Mouse (Mus musculus) midbrain, embryonic 14.5 days (tissue): ENCODE data around the gene Cfap61. TPM values are rescaled to one million over a fixed set of nuclear protein-coding genes. Genes with fewer than 3 reads are reported as not detected.

Source experiments
- ATAC-seq: fragments of 200-750 bp; cut with Nextera tagmentation; 2 replicates; pipeline ENCODE4 v1.8.0; 2017; ENCODE audit warnings: moderate number of reproducible peaks, moderate library complexity; ENCODE audit not compliant: low FRiP score, low TSS enrichment
- DNase-seq: peaks from one replicate; pipeline ENCODE4 v3.0.0-alpha.2; 2015
- H3K27ac ChIP-seq: fragments of 300-500 bp; sonication (generic); replicated peaks from 2 replicates; pipeline ENCODE4 v1.5.1; 2014; ENCODE audit warnings: mild to moderate bottlenecking, low read depth, low read length, moderate library complexity
- H3K27me3 ChIP-seq: fragments of 300-500 bp; sonication (generic); 2 replicates; pipeline ENCODE4 v1.6.1; 2014; ENCODE audit warnings: low read length, control low read depth, mixed read lengths; ENCODE audit not compliant: control insufficient read depth, insufficient read depth
- H3K36me3 ChIP-seq: fragments of 300-500 bp; sonication (generic); 2 replicates; pipeline ENCODE4 v1.6.1; 2014; ENCODE audit warnings: low read length, control low read depth; ENCODE audit not compliant: control insufficient read depth, insufficient read depth
- H3K4me1 ChIP-seq: fragments of 300-500 bp; sonication (generic); 2 replicates; pipeline ENCODE4 v1.6.1; 2014; ENCODE audit warnings: mild to moderate bottlenecking, antibody characterized with exemption, low read length, control low read depth; ENCODE audit not compliant: control insufficient read depth, insufficient read depth
- H3K4me2 ChIP-seq: fragments of 300-500 bp; sonication (generic); 2 replicates; pipeline ENCODE4 v1.6.1; 2014; ENCODE audit warnings: mild to moderate bottlenecking, low read length, moderate library complexity
- H3K4me3 ChIP-seq: fragments of 300-500 bp; sonication (generic); replicated peaks from 2 replicates; pipeline ENCODE4 v1.5.1; 2014; ENCODE audit warnings: low read depth, low read length
- H3K9ac ChIP-seq: fragments of 300-500 bp; sonication (generic); replicated peaks from 2 replicates; pipeline ENCODE4 v1.6.1; 2014; ENCODE audit warnings: mild to moderate bottlenecking, low read length, moderate library complexity
- H3K9me3 ChIP-seq: fragments of 300-500 bp; sonication (generic); 2 replicates; pipeline ENCODE4 v1.6.1; 2016; ENCODE audit warnings: low read length, control low read depth, mixed read lengths; ENCODE audit not compliant: control insufficient read depth
- WGBS: fragments of 180-500 bp; shearing (Covaris S2); extraction: QIAGEN DNeasy Blood & Tissue Kit; methylation state at CpG from one replicate; pipeline ENCODE4 v1.1.7; 2014; 5-methylcytosine and 5-hydroxymethylcytosine counted together
- polyA plus RNA-seq: library from polyadenylated mRNA; unstranded; fragments of >200 nt; fragmentation: Nextera tagmentation; extraction: Ambion mirVana; gene quantifications from 2 replicates; pipeline ENCODE4 v1.2.1, GENCODE M21; 2014

Cfap61 gene
- polyA plus RNA-seq, 1 experiment from 2014 or later: 1.7 TPM

GRCm38 (mm10) chr2:145958097-145958496, 23.5 kb downstream of the Cfap61 start:
- no peak for ATAC-seq
- WGBS: 83% methylated on average over 6 of the region's 6 CpGs
- no peaks in the 10 kb centered on the region for H3K27me3 ChIP-seq

DNA sequence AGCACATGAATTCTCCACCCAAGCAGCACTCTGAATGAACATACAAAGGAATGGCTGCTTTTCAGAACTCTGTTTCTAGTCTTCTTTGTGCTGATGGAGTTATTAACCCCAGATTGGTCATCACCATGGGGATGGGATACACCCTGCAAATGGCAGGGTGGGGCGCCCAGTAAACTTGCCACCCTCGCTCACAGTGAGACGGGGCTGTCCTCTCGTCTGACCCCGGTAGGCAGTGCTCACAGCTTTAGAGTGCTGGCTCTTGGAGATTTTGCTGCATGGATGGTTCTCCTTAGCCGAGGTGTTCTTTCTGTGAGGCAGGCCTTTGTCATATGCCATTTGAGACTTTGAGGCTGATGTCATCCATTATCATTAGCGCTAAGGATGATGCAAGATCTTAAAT, 24.0 kb downstream of the Cfap61 start:
- WGBS: 58% methylated on average over 7 of the region's 7 CpGs
- ATAC-seq (no peak), DNase-seq (no peak)
- Histone ChIP-seq H3K27me3 (no peaks in the 10 kb centered on the region), H3K4me3 (no peak overlapping the region), H3K27ac (no peak overlapping the region), H3K4me2 (no peak overlapping the region), H3K36me3 (no peaks in the 10 kb centered on the region), H3K4me1 (no peaks in the 10 kb centered on the region), H3K9ac (no peak overlapping the region), H3K9me3 (0 out of 2 replicates have a peak, but pooled peaks cover 3% of the 10 kb centered on the region)

More at GRCm38 (mm10) chr2:145958097-145958496, 23.5 kb downstream of the Cfap61 start:
- DNase-seq: no peak
- Histone ChIP-seq H3K9me3 (0 out of 2 replicates have a peak, but pooled peaks cover 3% of the 10 kb centered on the region), H3K36me3 (no peaks in the 10 kb centered on the region), H3K4me1 (no peaks in the 10 kb centered on the region), H3K9ac (no peak overlapping the region), H3K4me3 (no peak overlapping the region), H3K27ac (no peak overlapping the region), H3K4me2 (no peak overlapping the region)

DNA sequence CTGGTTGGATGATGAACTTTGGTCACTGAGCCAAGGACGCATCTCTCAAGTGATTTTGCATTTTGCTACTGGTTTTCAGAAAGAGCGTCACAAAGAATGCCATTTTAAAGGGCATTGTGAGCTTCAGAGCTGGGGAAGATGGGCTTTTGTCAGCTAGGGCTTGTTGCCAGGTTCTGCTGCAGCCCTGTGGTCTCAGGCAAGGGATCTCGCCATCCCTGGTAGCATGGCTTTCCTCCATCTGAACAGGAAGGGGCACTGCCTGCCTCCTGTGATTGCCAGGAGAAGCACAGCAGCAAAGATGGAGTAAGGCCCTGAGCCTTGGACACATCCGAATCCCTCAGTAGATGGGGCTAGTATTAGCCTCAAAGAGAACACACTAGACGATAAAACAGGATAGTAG, 27.3 kb downstream of the Cfap61 start:
- 0 out of 2 replicates have a peak, but pooled peaks cover 3% of the 10 kb centered on the region for H3K9me3 ChIP-seq
- H3K36me3 ChIP-seq: no peaks in the 10 kb centered on the region
- H3K4me2 ChIP-seq: no peak overlapping the region
- H3K4me3 ChIP-seq: no peak overlapping the region
- 76% methylated on average over 5 of the region's 5 CpGs for WGBS
- no peaks in the 10 kb centered on the region for H3K4me1 ChIP-seq
- no peak for ATAC-seq
- no peak overlapping the region for H3K9ac ChIP-seq
- no peak overlapping the region for H3K27ac ChIP-seq
- no peaks in the 10 kb centered on the region for H3K27me3 ChIP-seq
- no peak for DNase-seq

GRCm38 (mm10) chr2:145970751-145971150, 36.2 kb downstream of the Cfap61 start:
- H3K4me3 ChIP-seq: no peak overlapping the region
- no peaks in the 10 kb centered on the region for H3K4me1 ChIP-seq
- WGBS: 91% methylated on average over 12 of the region's 12 CpGs
- no peaks in the 10 kb centered on the region for H3K9me3 ChIP-seq
- no peak overlapping the region for H3K9ac ChIP-seq
- H3K36me3 ChIP-seq: no peaks in the 10 kb centered on the region
- no peak overlapping the region for H3K27ac ChIP-seq
- DNase-seq: no peak
- no peaks in the 10 kb centered on the region for H3K27me3 ChIP-seq
- H3K4me2 ChIP-seq: no peak overlapping the region
- no peak for ATAC-seq

GRCm38 (mm10) chr2:145971237-145972010, 36.8 kb downstream of the Cfap61 start:
- no peaks in the 10 kb centered on the region for H3K9me3 ChIP-seq
- H3K36me3 ChIP-seq: no peaks in the 10 kb centered on the region
- no peaks in the 10 kb centered on the region for H3K4me1 ChIP-seq
- 89% methylated on average over 20 of the region's 20 CpGs for WGBS
- no peak overlapping the region for H3K4me3 ChIP-seq
- H3K27me3 ChIP-seq: no peaks in the 10 kb centered on the region
- DNase-seq (no peak), ATAC-seq (no peak)
- no peak overlapping the region for H3K4me2 ChIP-seq
- no peak overlapping the region for H3K27ac ChIP-seq
- H3K9ac ChIP-seq: no peak overlapping the region

DNA sequence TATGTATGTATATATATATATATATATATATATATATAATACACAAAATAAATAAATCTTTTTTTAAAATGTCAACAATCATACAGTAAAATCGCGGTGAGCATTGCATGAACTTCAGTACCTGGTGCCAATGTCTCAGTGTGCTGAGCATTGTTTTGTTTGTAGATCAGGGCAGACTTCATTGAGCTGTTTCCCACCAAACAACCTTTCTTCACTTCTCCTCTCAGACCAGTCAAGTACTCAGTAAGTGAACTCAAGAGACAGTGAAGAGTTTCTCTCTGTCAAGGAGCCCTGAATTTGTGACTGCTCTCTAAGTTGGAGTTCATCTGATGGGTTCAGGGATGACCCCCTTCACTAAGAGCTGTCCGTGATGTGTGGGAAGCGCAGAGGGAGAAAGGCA, 38.0 kb downstream of the Cfap61 start:
- no peak for ATAC-seq
- Histone ChIP-seq H3K27ac (no peak overlapping the region), H3K9me3 (no peaks in the 10 kb centered on the region), H3K27me3 (no peaks in the 10 kb centered on the region), H3K4me1 (no peaks in the 10 kb centered on the region), H3K36me3 (no peaks in the 10 kb centered on the region), H3K9ac (no peak overlapping the region), H3K4me2 (no peak overlapping the region), H3K4me3 (no peak overlapping the region)
- no peak for DNase-seq
- WGBS: 90% methylated on average over 4 of the region's 4 CpGs

- Histone ChIP-seq H3K4me2 (no peak overlapping the region), H3K9me3 (no peaks in the 10 kb centered on the region), H3K27me3 (no peaks in the 10 kb centered on the region), H3K9ac (no peak overlapping the region), H3K36me3 (no peaks in the 10 kb centered on the region), H3K27ac (no peak overlapping the region), H3K4me1 (peaks cover 32% of the 10 kb centered on the region), H3K4me3 (no peak overlapping the region)
- DNase-seq (peak; percentile 12), ATAC-seq (no peak)
- WGBS: 26% methylated on average over 4 of the region's 4 CpGs
Measured at GRCm38 (mm10) chr2:145979616-145980015, 45.0 kb downstream of the Cfap61 start.

DNA sequence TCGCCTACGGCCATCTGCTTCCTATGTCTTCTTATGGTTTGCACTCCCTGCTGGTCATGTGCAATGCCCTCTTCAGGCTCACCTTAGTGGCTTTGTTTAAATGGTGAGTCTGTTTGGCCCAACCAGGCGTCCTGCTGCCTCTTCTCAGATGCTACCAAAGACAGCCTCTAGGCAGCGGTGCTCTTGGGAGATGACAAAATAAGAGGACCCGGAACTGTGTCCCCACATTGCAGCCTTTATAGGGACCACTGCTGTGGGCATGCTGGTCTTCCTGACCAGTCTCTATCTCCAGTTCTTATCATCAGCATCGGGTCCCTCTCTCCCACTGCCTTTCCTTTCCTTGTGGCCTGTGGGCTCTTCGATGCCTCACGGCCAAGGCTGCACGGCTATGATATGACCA, 46.3 kb downstream of the Cfap61 start:
- no peak for ATAC-seq
- peaks cover 32% of the 10 kb centered on the region for H3K4me1 ChIP-seq
- no peak overlapping the region for H3K4me2 ChIP-seq
- no peak overlapping the region for H3K4me3 ChIP-seq
- H3K9me3 ChIP-seq: no peaks in the 10 kb centered on the region
- H3K36me3 ChIP-seq: no peaks in the 10 kb centered on the region
- peak overlapping the region; percentile 49 for H3K27ac ChIP-seq
- H3K9ac ChIP-seq: no peak overlapping the region
- 81% methylated on average over 9 of the region's 9 CpGs for WGBS
- H3K27me3 ChIP-seq: no peaks in the 10 kb centered on the region
- peak; percentile 20 for DNase-seq

DNA sequence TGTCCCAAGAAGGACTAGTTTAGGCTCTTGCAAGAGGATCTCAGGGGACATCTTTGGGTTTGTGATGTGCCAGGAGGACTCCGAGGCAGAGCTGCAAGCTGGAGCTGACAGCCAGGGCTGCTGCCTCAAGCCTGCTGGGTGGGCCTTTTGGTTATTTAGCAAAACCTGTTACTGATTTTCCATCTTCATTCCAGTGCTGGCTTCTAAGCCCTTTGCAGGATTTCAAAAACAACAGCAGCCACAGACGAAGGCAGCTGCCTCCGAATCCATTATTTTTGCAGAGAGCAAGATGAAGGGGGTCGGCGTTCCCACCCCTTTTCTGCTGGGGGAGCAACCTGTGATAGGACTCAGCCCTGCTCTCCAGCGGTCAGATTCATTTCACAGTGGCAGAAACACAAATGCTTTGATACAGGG, 47.1 kb downstream of the Cfap61 start:
- no peak overlapping the region for H3K4me3 ChIP-seq
- peak overlapping the region; percentile 82 for H3K27ac ChIP-seq
- no peaks in the 10 kb centered on the region for H3K36me3 ChIP-seq
- H3K4me2 ChIP-seq: 0 out of 2 replicates have a peak overlapping the region, but pooled peaks have one; percentile 6
- peak; percentile 67; the same call in 1 of the 2 replicates for ATAC-seq
- H3K9ac ChIP-seq: no peak overlapping the region; the same call in 1 of the 2 replicates
- H3K4me1 ChIP-seq: peaks cover 32% of the 10 kb centered on the region
- no peaks in the 10 kb centered on the region for H3K9me3 ChIP-seq
- peak; percentile 72 for DNase-seq
- WGBS: 3% methylated on average over 6 of the region's 6 CpGs
- no peaks in the 10 kb centered on the region for H3K27me3 ChIP-seq
